14 mouse cellular contexts compared by ENCODE assay signal in genomic region chr2:160236806-160237205, GRCm38 (mm10).
DNase-seq lines count a peak whose midpoint lies in the region; ATAC-seq and TF ChIP-seq lines count a peak whose summit lies in the region.
"Had no signal": no experiment of that assay in that cellular context is flagged by ENCODE, and none has a peak within 500 bp of the region (broad histone marks: within the 10 kb centered on the region; RNA-seq: fewer than 3 reads in every experiment).

No protein-coding gene starts in this region.

- H3K9me3 ChIP-seq in intestine, embryonic 15.5 days, result no peaks in the 10 kb centered on the region
- H3K9me3 ChIP-seq: limb, embryonic 10.5 days; stomach, embryonic 15.5 days had no signal

- peak; percentile 13; the same call in 1 of the 2 replicates for ATAC-seq in frontal cortex, adult (ENCODE audit: low TSS enrichment)
- ATAC-seq in intestine, embryonic 15.5 days, result peak; percentile 54
- peak; percentile 58 for ATAC-seq in monocyte, adult 5-6 weeks (replicated peaks; ENCODE audit: insufficient number of reproducible peaks, low FRiP score, low TSS enrichment, poor library complexity, severe bottlenecking)
- ATAC-seq: forebrain, embryonic 15.5 days; midbrain, embryonic 16.5 days had no signal

- WGBS in intestine, embryonic 15.5 days, result 48% methylated on average over 7 of the region's 7 CpGs

- H3K9ac ChIP-seq in intestine, embryonic 15.5 days, result no peak overlapping the region
- H3K9ac ChIP-seq: forebrain, embryonic 15.5 days; stomach, embryonic 15.5 days had no signal

- no peak overlapping the region for H3K4me2 ChIP-seq in intestine, embryonic 15.5 days (replicated peaks)
- H3K4me2 ChIP-seq: forebrain, embryonic 15.5 days; stomach, embryonic 15.5 days had no signal

- H3K27me3 ChIP-seq in intestine, embryonic 15.5 days (replicated peaks), result no peaks in the 10 kb centered on the region
- H3K27me3 ChIP-seq: forebrain, embryonic 15.5 days; stomach, embryonic 15.5 days had no signal

- H3K36me3 ChIP-seq in intestine, embryonic 15.5 days, result no peaks in the 10 kb centered on the region
- H3K36me3 ChIP-seq: forebrain, embryonic 15.5 days; G1E; limb, embryonic 10.5 days; stomach, embryonic 15.5 days had no signal

- 0 out of 2 replicates have a peak overlapping the region, but pooled peaks have one; percentile 6 for H3K27ac ChIP-seq in layer of hippocampus, adult 2 months
- H3K27ac ChIP-seq in intestine, embryonic 15.5 days, result no peak overlapping the region
- H3K27ac ChIP-seq: forebrain, embryonic 15.5 days; limb, embryonic 10.5 days; stomach, embryonic 15.5 days had no signal

- no peak for TF ChIP-seq CTCF in layer of hippocampus, adult 2 months (conservative IDR thresholded peaks at IDR 0.05)

- no peak overlapping the region for H3K4me3 ChIP-seq in layer of hippocampus, adult 2 months
- no peak overlapping the region for H3K4me3 ChIP-seq in intestine, embryonic 15.5 days (replicated peaks)
- H3K4me3 ChIP-seq: forebrain, embryonic 15.5 days; limb, embryonic 10.5 days; stomach, embryonic 15.5 days had no signal

- H3K4me1 ChIP-seq in intestine, embryonic 15.5 days (replicated peaks), result no peaks in the 10 kb centered on the region; the same call in 1 of the 2 replicates
- H3K4me1 ChIP-seq: forebrain, embryonic 15.5 days; stomach, embryonic 15.5 days had no signal

- DNase-seq in frontal cortex, postnatal 36 days (ENCODE audit: low spot score in 2 of 2), result no peak
- DNase-seq in layer of hippocampus, adult 2 months (ENCODE audit: low spot score in 2 of 2), result no peak
- no peak for DNase-seq in layer of hippocampus, postnatal 36 days
- no peak for DNase-seq in urinary bladder, adult 2 months (ENCODE audit: low spot score)
- DNase-seq in thymus, postnatal 10 days (ENCODE audit: low spot score in 2 of 2), result no peak
- DNase-seq: cerebellum, postnatal 14 days had no signal
